Mouse (Mus musculus) forebrain, embryonic 10.5 days (tissue): ENCODE results near the gene Efna5. TPM values are rescaled to one million over a fixed set of nuclear protein-coding genes. Genes with fewer than 3 reads are reported as not detected.

Source experiments
- DNase-seq: peaks from one replicate; pipeline ENCODE4 v3.0.0-alpha.2; 2017; ENCODE audit warnings: low spot score; ENCODE audit errors: extremely low spot score
- H3K27ac ChIP-seq: fragments of 300-500 bp; sonication (generic); 2 replicates; pipeline ENCODE4 v1.5.1; 2016; ENCODE audit warnings: mild to moderate bottlenecking
- H3K27me3 ChIP-seq: fragments of 300-500 bp; sonication (generic); 2 replicates; pipeline ENCODE4 v1.6.1; 2016; ENCODE audit warnings: mild to moderate bottlenecking; ENCODE audit not compliant: poor library complexity, severe bottlenecking
- H3K36me3 ChIP-seq: fragments of 300-500 bp; sonication (generic); replicated peaks from 2 replicates; pipeline ENCODE4 v1.6.1; 2016; ENCODE audit warnings: mild to moderate bottlenecking, moderate library complexity
- H3K4me1 ChIP-seq: fragments of 300-500 bp; sonication (generic); 2 replicates; pipeline ENCODE4 v1.6.1; 2016
- H3K4me3 ChIP-seq: fragments of 300-500 bp; sonication (generic); 2 replicates; pipeline ENCODE4 v1.5.1; 2016; ENCODE audit warnings: mild to moderate bottlenecking, moderate library complexity
- H3K9me3 ChIP-seq: fragments of 300-500 bp; sonication (generic); 2 replicates; pipeline ENCODE4 v1.6.1; 2016; ENCODE audit warnings: mild to moderate bottlenecking, moderate library complexity
- whole genome bisulfite sequencing: fragments of 180-500 bp; shearing (Covaris S2); methylation state at CpG from one replicate; pipeline ENCODE4 v1.1.7; 2016; 5-methylcytosine and 5-hydroxymethylcytosine counted together
- polyA plus RNA-seq: library from polyadenylated mRNA; unstranded; fragments of >200 nt; fragmentation: Nextera tagmentation; extraction: Ambion mirVana; gene quantifications from 2 replicates; pipeline ENCODE4 v1.2.1, GENCODE M21; 2016

The Efna5 gene
- polyA plus RNA-seq, 1 experiment from 2014 or later = 44.9 TPM

GRCm38 (mm10) chr17:62783524-62784273 is 97.4 kb downstream of the Efna5 start:
- DNase-seq = peak; percentile 80
- Histone ChIP-seq H3K4me1 (peaks cover 78% of the 10 kb centered on the region), H3K4me3 (peak overlapping the region; percentile 37)

GRCm38 (mm10) chr17:62782826-62783404 is 98.2 kb downstream of the Efna5 start:
- H3K36me3 ChIP-seq = no peaks in the 10 kb centered on the region
- no peak overlapping the region for H3K4me3 ChIP-seq
- 0 out of 2 replicates have a peak overlapping the region, but pooled peaks have one; percentile 30 for H3K27ac ChIP-seq
- H3K4me1 ChIP-seq = peaks cover 78% of the 10 kb centered on the region
- WGBS = 80% methylated on average over 13 of the region's 13 CpGs
- DNase-seq = no peak
- peaks cover 52% of the 10 kb centered on the region for H3K27me3 ChIP-seq
- no peaks in the 10 kb centered on the region for H3K9me3 ChIP-seq

More at GRCm38 (mm10) chr17:62783524-62784273, 97.4 kb downstream of the Efna5 start:
- WGBS = 17% methylated on average over 13 of the region's 13 CpGs
- Histone ChIP-seq H3K27me3 (peaks cover 59% of the 10 kb centered on the region), H3K36me3 (no peaks in the 10 kb centered on the region), H3K9me3 (no peaks in the 10 kb centered on the region), H3K27ac (no peak overlapping the region)

GRCm38 (mm10) chr17:62781120-62781519 is 100.0 kb downstream of the Efna5 start:
- H3K27ac ChIP-seq = no peak overlapping the region
- no peak for DNase-seq
- 78% methylated on average over 5 of the region's 6 CpGs for WGBS
- no peaks in the 10 kb centered on the region for H3K9me3 ChIP-seq
- H3K36me3 ChIP-seq = no peaks in the 10 kb centered on the region
- no peak overlapping the region for H3K4me3 ChIP-seq
- peaks cover 70% of the 10 kb centered on the region for H3K4me1 ChIP-seq
- peaks cover 39% of the 10 kb centered on the region for H3K27me3 ChIP-seq

- WGBS = 38% methylated on average over 10 of the region's 10 CpGs
- Histone ChIP-seq H3K27me3 (peaks cover 17% of the 10 kb centered on the region), H3K4me1 (peaks cover 49% of the 10 kb centered on the region), H3K27ac (no peak overlapping the region), H3K36me3 (no peaks in the 10 kb centered on the region), H3K9me3 (no peaks in the 10 kb centered on the region), H3K4me3 (no peak overlapping the region)
- DNase-seq = no peak
Observed at GRCm38 (mm10) chr17:62777858-62778564, 103.1 kb downstream of the Efna5 start.

- peaks cover 41% of the 10 kb centered on the region for H3K4me1 ChIP-seq
- H3K4me3 ChIP-seq = no peak overlapping the region
- 89% methylated on average over 3 of the region's 3 CpGs for WGBS
Observed at GRCm38 (mm10) chr17:62776710-62777109, 104.4 kb downstream of the Efna5 start.

GRCm38 (mm10) chr17:62775976-62776375 is 105.1 kb downstream of the Efna5 start:
- no peak for DNase-seq
- H3K9me3 ChIP-seq = no peaks in the 10 kb centered on the region
- H3K36me3 ChIP-seq = no peaks in the 10 kb centered on the region
- H3K4me3 ChIP-seq = no peak overlapping the region
- 74% methylated on average over 2 of the region's 2 CpGs for WGBS
- H3K27ac ChIP-seq = no peak overlapping the region
- H3K4me1 ChIP-seq = peaks cover 38% of the 10 kb centered on the region
- peaks cover 6% of the 10 kb centered on the region for H3K27me3 ChIP-seq

More at GRCm38 (mm10) chr17:62776710-62777109, 104.4 kb downstream of the Efna5 start:
- H3K9me3 ChIP-seq = no peaks in the 10 kb centered on the region
- no peak for DNase-seq
- H3K36me3 ChIP-seq = no peaks in the 10 kb centered on the region
- H3K27me3 ChIP-seq = peaks cover 6% of the 10 kb centered on the region
- no peak overlapping the region for H3K27ac ChIP-seq

GRCm38 (mm10) chr17:62775401-62775800 is 105.7 kb downstream of the Efna5 start:
- no peak for DNase-seq
- no peak overlapping the region for H3K27ac ChIP-seq
- 86% methylated on average over 5 of the region's 5 CpGs for WGBS
- no peak overlapping the region for H3K4me3 ChIP-seq
- H3K36me3 ChIP-seq = no peaks in the 10 kb centered on the region
- H3K4me1 ChIP-seq = peaks cover 39% of the 10 kb centered on the region
- H3K27me3 ChIP-seq = peaks cover 6% of the 10 kb centered on the region
- H3K9me3 ChIP-seq = no peaks in the 10 kb centered on the region

- DNase-seq = no peak
- no peak overlapping the region for H3K4me3 ChIP-seq
- H3K27me3 ChIP-seq = peaks cover under 1% of the 10 kb centered on the region
- 93% methylated on average over 7 of the region's 7 CpGs for WGBS
- H3K9me3 ChIP-seq = no peaks in the 10 kb centered on the region
- H3K36me3 ChIP-seq = no peaks in the 10 kb centered on the region
- no peak overlapping the region for H3K27ac ChIP-seq
- H3K4me1 ChIP-seq = peaks cover 44% of the 10 kb centered on the region
Observed at GRCm38 (mm10) chr17:62774749-62775148, 106.4 kb downstream of the Efna5 start.

GRCm38 (mm10) chr17:62766705-62767104 is 114.4 kb downstream of the Efna5 start:
- Histone ChIP-seq H3K9me3 (no peaks in the 10 kb centered on the region), H3K4me1 (peaks cover 40% of the 10 kb centered on the region), H3K27me3 (peaks cover 19% of the 10 kb centered on the region), H3K36me3 (no peaks in the 10 kb centered on the region), H3K27ac (no peak overlapping the region), H3K4me3 (no peak overlapping the region)
- no peak for DNase-seq
- 53% methylated on average over 4 of the region's 4 CpGs for WGBS

GRCm38 (mm10) chr17:62765165-62765564 is 116.0 kb downstream of the Efna5 start:
- no peak overlapping the region for H3K27ac ChIP-seq
- H3K36me3 ChIP-seq = no peaks in the 10 kb centered on the region
- no peaks in the 10 kb centered on the region for H3K9me3 ChIP-seq
- WGBS = 74% methylated on average over 4 of the region's 4 CpGs
- peaks cover 48% of the 10 kb centered on the region for H3K4me1 ChIP-seq
- peaks cover 19% of the 10 kb centered on the region for H3K27me3 ChIP-seq
- no peak for DNase-seq
- H3K4me3 ChIP-seq = no peak overlapping the region

- Histone ChIP-seq H3K9me3 (no peaks in the 10 kb centered on the region), H3K36me3 (peaks cover 5% of the 10 kb centered on the region; the same call in 1 of the 2 replicates), H3K27ac (no peak overlapping the region), H3K4me3 (no peak overlapping the region), H3K27me3 (peaks cover 26% of the 10 kb centered on the region; the same call in 1 of the 2 replicates), H3K4me1 (peaks cover 49% of the 10 kb centered on the region)
- DNase-seq = no peak
- WGBS = 93% methylated on average over 3 of the region's 3 CpGs
Observed at GRCm38 (mm10) chr17:62756951-62757350, 124.2 kb downstream of the Efna5 start.

GRCm38 (mm10) chr17:62755635-62756034 is 125.5 kb downstream of the Efna5 start:
- 94% methylated on average over 2 of the region's 2 CpGs for WGBS
- no peak for DNase-seq
- peaks cover 44% of the 10 kb centered on the region for H3K4me1 ChIP-seq

More at GRCm38 (mm10) chr17:62755635-62756034, 125.5 kb downstream of the Efna5 start:
- Histone ChIP-seq H3K27me3 (peaks cover 31% of the 10 kb centered on the region; the same call in 1 of the 2 replicates), H3K9me3 (no peaks in the 10 kb centered on the region), H3K4me3 (no peak overlapping the region), H3K36me3 (peaks cover 5% of the 10 kb centered on the region; the same call in 1 of the 2 replicates), H3K27ac (no peak overlapping the region)
